In the genomic region with DNA sequence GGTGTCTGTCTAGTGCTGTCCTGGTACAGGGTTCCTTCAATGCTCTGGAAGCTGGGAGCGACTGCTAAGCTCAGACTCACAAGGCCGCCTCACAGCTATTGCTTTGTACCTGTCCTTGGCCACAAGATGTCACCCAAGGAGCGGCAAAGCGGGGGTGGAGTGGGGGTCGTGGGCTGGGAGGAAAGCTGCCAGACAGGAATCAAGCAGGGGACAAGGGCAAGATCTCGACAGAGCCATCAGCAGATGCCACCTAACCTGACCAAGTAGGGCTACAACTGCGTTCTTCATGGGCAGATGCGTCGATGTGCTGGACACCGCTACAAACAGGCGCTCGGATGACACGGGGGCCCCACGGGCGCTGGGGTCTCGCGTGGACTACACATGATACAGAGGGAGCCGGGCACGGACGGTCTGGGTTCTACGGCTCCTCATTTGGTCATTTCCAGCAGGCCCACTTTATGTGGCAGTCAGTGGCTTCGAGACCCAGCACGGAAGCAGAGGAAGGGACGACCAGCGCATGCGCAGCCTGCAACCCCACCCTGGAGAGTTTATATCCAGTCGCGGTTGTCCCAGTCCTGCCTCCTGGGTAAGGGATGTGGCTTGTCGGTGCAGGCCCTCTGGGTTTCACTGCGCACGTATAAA, we compare ENCODE assay signal across 8 mouse cellular contexts.
DNase-seq lines count a peak whose midpoint lies in the region; ATAC-seq and TF ChIP-seq lines count a peak whose summit lies in the region.

No protein-coding gene starts in this region.

- H3K4me2 ChIP-seq in embryonic facial prominence, embryonic 13.5 days: peak overlapping the region; percentile 87
- peak overlapping the region; percentile 74 for H3K4me2 ChIP-seq in liver, embryonic 12.5 days
- H3K4me2 ChIP-seq in myocyte (ENCODE audit: low read depth): no peak overlapping the region
- peak overlapping the region; percentile 61 for H3K4me2 ChIP-seq in stomach, embryonic 16.5 days (ENCODE audit: low read depth, low read length)

- peak overlapping the region; percentile 75 for H3K9ac ChIP-seq in embryonic facial prominence, embryonic 13.5 days
- peak overlapping the region; percentile 44 for H3K9ac ChIP-seq in liver, embryonic 12.5 days
- peak overlapping the region; percentile 63 for H3K9ac ChIP-seq in stomach, embryonic 16.5 days (ENCODE audit: low read length)

- H3K27ac ChIP-seq in bone marrow, adult 2 months (ENCODE audit: control insufficient read depth, insufficient read depth, low read depth, low read length, poor library complexity): 0 out of 2 replicates have a peak overlapping the region, but pooled peaks have one; percentile 23
- peak overlapping the region; percentile 28 for H3K27ac ChIP-seq in embryonic facial prominence, embryonic 13.5 days
- peak overlapping the region; percentile 82 for H3K27ac ChIP-seq in heart, embryonic 10.5 days
- no peak overlapping the region for H3K27ac ChIP-seq in liver, embryonic 12.5 days
- peak overlapping the region; percentile 6; the same call in 1 of the 2 replicates for H3K27ac ChIP-seq in stomach, embryonic 16.5 days (ENCODE audit: low read length)

- H3K36me3 ChIP-seq in embryonic facial prominence, embryonic 13.5 days: peaks cover 22% of the 10 kb centered on the region
- H3K36me3 ChIP-seq in heart, embryonic 10.5 days: peaks cover 23% of the 10 kb centered on the region
- peaks cover 30% of the 10 kb centered on the region for H3K36me3 ChIP-seq in liver, embryonic 12.5 days
- peaks cover 10% of the 10 kb centered on the region for H3K36me3 ChIP-seq in myocyte (ENCODE audit: control insufficient read depth, insufficient read depth)
- peaks cover 4% of the 10 kb centered on the region; the same call in 1 of the 2 replicates for H3K36me3 ChIP-seq in stomach, embryonic 16.5 days (ENCODE audit: control insufficient read depth, insufficient read depth, low read length)

- H3K4me3 ChIP-seq in bone marrow, adult 2 months (replicated peaks; ENCODE audit: control insufficient read depth, low read depth, low read length): peak overlapping the region; percentile 82
- peak overlapping the region; percentile 54 for H3K4me3 ChIP-seq in embryonic facial prominence, embryonic 13.5 days
- H3K4me3 ChIP-seq in heart, embryonic 10.5 days: peak overlapping the region; percentile 62
- peak overlapping the region; percentile 52 for H3K4me3 ChIP-seq in liver, embryonic 12.5 days
- H3K4me3 ChIP-seq in myocyte: no peak overlapping the region
- H3K4me3 ChIP-seq in stomach, embryonic 16.5 days (replicated peaks; ENCODE audit: low read length): peak overlapping the region; percentile 42

- H3K27me3 ChIP-seq in embryonic facial prominence, embryonic 13.5 days: peaks cover 12% of the 10 kb centered on the region; the same call in 1 of the 2 replicates
- peaks cover 13% of the 10 kb centered on the region for H3K27me3 ChIP-seq in heart, embryonic 10.5 days (ENCODE audit: insufficient read depth, poor library complexity, severe bottlenecking)
- H3K27me3 ChIP-seq in liver, embryonic 12.5 days (replicated peaks): peaks cover 37% of the 10 kb centered on the region
- H3K27me3 ChIP-seq in myocyte (ENCODE audit: control insufficient read depth, insufficient read depth, insufficient read length): no peaks in the 10 kb centered on the region
- no peaks in the 10 kb centered on the region for H3K27me3 ChIP-seq in stomach, embryonic 16.5 days (ENCODE audit: control insufficient read depth, insufficient read depth, low read length)

- WGBS in bone marrow, adult 2 months: 13% methylated on average over 31 of the region's 31 CpGs
- 33% methylated on average over 31 of the region's 31 CpGs for WGBS in embryonic facial prominence, embryonic 13.5 days
- 17% methylated on average over 31 of the region's 31 CpGs for WGBS in heart, embryonic 10.5 days
- whole genome bisulfite sequencing in liver, embryonic 12.5 days (ENCODE audit: insufficient replicate concordance): 25% methylated on average over 31 of the region's 31 CpGs
- WGBS in stomach, embryonic 16.5 days: 22% methylated on average over 31 of the region's 31 CpGs

- peak; percentile 15; the same call in 1 of the 2 replicates for ATAC-seq in embryonic facial prominence, embryonic 13.5 days (ENCODE audit: insufficient number of reproducible peaks, insufficient read depth, low FRiP score, low TSS enrichment, low read depth)
- peak; percentile 66 for ATAC-seq in liver, embryonic 12.5 days
- ATAC-seq in stomach, embryonic 16.5 days (ENCODE audit: insufficient read depth, low FRiP score): peak; percentile 74; the same call in 1 of the 2 replicates

- TF ChIP-seq POLR2A in bone marrow, adult 2 months (IDR thresholded peaks at IDR 0.05; ENCODE audit: borderline replicate concordance, control insufficient read depth, low read depth, low read length): no peak
- peak; percentile 30 for TF ChIP-seq POLR2A in myocyte (IDR thresholded peaks at IDR 0.05; ENCODE audit: insufficient read length, low read depth)

- H3K79me2 ChIP-seq in myocyte (ENCODE audit: control insufficient read depth, insufficient read depth): no peaks in the 10 kb centered on the region

- peak; percentile 54 for TF ChIP-seq CTCF in bone marrow, adult 2 months (IDR thresholded peaks at IDR 0.05; ENCODE audit: control insufficient read depth, insufficient read depth, low read length)

- H3ac ChIP-seq in myocyte (ENCODE audit: control insufficient read depth, insufficient read length): no peak overlapping the region

- no peaks in the 10 kb centered on the region for H3K4me1 ChIP-seq in bone marrow, adult 2 months (ENCODE audit: control insufficient read depth, insufficient read depth, low read length)
- peaks cover 25% of the 10 kb centered on the region for H3K4me1 ChIP-seq in embryonic facial prominence, embryonic 13.5 days
- H3K4me1 ChIP-seq in heart, embryonic 10.5 days: peaks cover 47% of the 10 kb centered on the region
- H3K4me1 ChIP-seq in liver, embryonic 12.5 days: peaks cover 18% of the 10 kb centered on the region
- H3K4me1 ChIP-seq in stomach, embryonic 16.5 days (ENCODE audit: control insufficient read depth, insufficient read depth, low read length): peaks cover 7% of the 10 kb centered on the region; the same call in 1 of the 2 replicates

- DNase-seq in CD4-positive, CD25-positive, alpha-beta regulatory T cell, adult 2 months (ENCODE audit: low read depth, low spot score): peak; percentile 77
- DNase-seq in heart, embryonic 10.5 days (ENCODE audit: low spot score): peak; percentile 91
- DNase-seq in kidney, adult 9 months: peak; percentile 16

- H3K9me3 ChIP-seq in embryonic facial prominence, embryonic 13.5 days: no peaks in the 10 kb centered on the region
- H3K9me3 ChIP-seq in heart, embryonic 10.5 days: no peaks in the 10 kb centered on the region
- H3K9me3 ChIP-seq in liver, embryonic 12.5 days (replicated peaks): no peaks in the 10 kb centered on the region
- H3K9me3 ChIP-seq in stomach, embryonic 16.5 days (replicated peaks; ENCODE audit: control insufficient read depth, low read length): no peaks in the 10 kb centered on the region

TF ChIP-seq in myocyte, 11 proteins besides CTCF, POLR2A, EP300 and RAD21:
- TF ChIP-seq REST (IDR thresholded peaks at IDR 0.05; ENCODE audit: insufficient read depth, insufficient read length) (no peak), CEBPB (IDR thresholded peaks at IDR 0.05; ENCODE audit: insufficient read depth, poor library complexity, severe bottlenecking) (no peak), POLR2AphosphoS2 (IDR thresholded peaks at IDR 0.05; ENCODE audit: insufficient read length, low read depth) (peak; percentile 60), MYOG (IDR thresholded peaks at IDR 0.05; ENCODE audit: control insufficient read depth in 1 of 3, insufficient read depth in 1 of 3, insufficient read length in 2 of 3, low read depth in 2 of 3) (no peak)

Comparison
In these comparisons a context has a peak if more than half of its experiments do, and no peak if none do; other contexts are left out.
1. DNase-seq: peak in every context shown above with its lines; median percentile 91 in heart, embryonic 10.5 days; 77 in CD4-positive, CD25-positive, alpha-beta regulatory T cell, adult 2 months; 16 in kidney, adult 9 months.
2. ATAC-seq: peak in every context shown above with its lines; median percentile 74 in stomach, embryonic 16.5 days; 66 in liver, embryonic 12.5 days; 15 in embryonic facial prominence, embryonic 13.5 days.